Mouse (Mus musculus) layer of hippocampus, adult 2 months (tissue): Measurements from ENCODE around the gene Gjc1. TPM values are rescaled to one million over a fixed set of nuclear protein-coding genes. Genes with fewer than 3 reads are reported as not detected.

ENCODE experiments used
- DNase-seq, 2 experiments: peaks; one replicate each; pipeline ENCODE4 v3.0.0; 2022; ENCODE audit warnings: low spot score in 2 of 2
- H3K27ac ChIP-seq: fragments of 200-600 bp; 2 replicates; pipeline ENCODE4 v1.8.1; 2022
- H3K4me3 ChIP-seq: fragments of 200-600 bp; 2 replicates; pipeline ENCODE4 v1.8.1; 2022; ENCODE audit warnings: mild to moderate bottlenecking
- CTCF ChIP-seq: fragments of 200-600 bp; conservative IDR thresholded peaks from 2 replicates; pipeline ENCODE4 v1.8.1; 2022; ENCODE audit warnings: antibody characterized with exemption, mild to moderate bottlenecking, moderate library complexity
- total RNA-seq, 2 experiments: library from RNA; stranded (reverse); gene quantifications; 2 replicates each; pipeline ENCODE4 v1.2.3; 2021

Gene Gjc1
- total RNA-seq, 2 experiments from 2014 or later: 4.7 TPM

GRCm38 (mm10) chr11:102834219-102834618, 14.7 kb upstream of the Gjc1 start:
- no peak for DNase-seq
- no peak for TF ChIP-seq CTCF
- Histone ChIP-seq H3K4me3 (no peak overlapping the region), H3K27ac (no peak overlapping the region)

GRCm38 (mm10) chr11:102832700-102833297, 13.3 kb upstream of the Gjc1 start:
- no peak for DNase-seq
- no peak overlapping the region for H3K27ac ChIP-seq
- no peak overlapping the region for H3K4me3 ChIP-seq
- no peak for TF ChIP-seq CTCF

- H3K4me3 ChIP-seq: no peak overlapping the region
- no peak for DNase-seq
- no peak for TF ChIP-seq CTCF
- no peak overlapping the region for H3K27ac ChIP-seq
Observed at GRCm38 (mm10) chr11:102830276-102830675, 10.8 kb upstream of the Gjc1 start.

GRCm38 (mm10) chr11:102827097-102827496, 7.6 kb upstream of the Gjc1 start:
- no peak for DNase-seq
- Histone ChIP-seq H3K4me3 (no peak overlapping the region), H3K27ac (no peak overlapping the region)
- TF ChIP-seq CTCF: no peak

DNA sequence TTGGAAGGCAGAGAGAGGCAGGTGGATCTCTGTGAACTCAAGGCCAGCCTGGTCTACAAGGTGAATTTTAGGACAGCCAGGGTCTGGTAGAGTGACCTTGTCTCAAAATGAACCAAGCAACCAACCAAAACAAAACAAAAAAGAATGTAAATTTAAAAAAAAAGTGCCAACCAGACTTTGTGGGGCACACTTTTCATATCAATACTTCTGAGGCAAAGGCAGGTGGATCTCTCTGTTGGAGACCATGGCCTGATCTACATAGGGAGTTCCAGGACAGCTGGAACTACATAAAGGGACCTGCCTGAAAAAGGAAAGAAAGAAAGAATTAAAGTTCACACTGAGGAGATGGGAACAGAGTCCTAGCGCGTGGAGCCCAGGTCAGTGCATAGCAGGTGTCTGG, 7.0 kb upstream of the Gjc1 start:
- Histone ChIP-seq H3K4me3 (no peak overlapping the region), H3K27ac (no peak overlapping the region)
- no peak for TF ChIP-seq CTCF
- no peak for DNase-seq

DNA sequence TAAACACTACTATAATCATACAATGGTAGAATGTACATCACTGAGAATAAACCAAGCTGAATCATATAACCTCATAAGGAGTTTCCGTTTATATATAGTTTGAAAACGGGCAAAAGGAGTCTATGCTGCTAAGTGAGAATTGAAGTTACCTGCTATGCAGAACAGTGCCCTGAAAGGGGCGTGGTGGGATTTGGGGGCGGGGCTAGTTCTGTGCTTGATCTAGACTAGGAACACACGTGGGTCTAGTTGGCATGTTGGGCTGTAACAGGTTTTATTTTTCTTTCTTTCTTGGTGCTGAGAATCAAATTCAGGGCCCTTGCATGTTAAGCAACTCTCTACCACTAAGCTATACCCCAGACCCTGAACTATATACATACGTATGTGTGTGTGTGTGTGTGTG, 1.7 kb upstream of the Gjc1 start:
- Histone ChIP-seq H3K27ac (no peak overlapping the region), H3K4me3 (no peak overlapping the region)
- no peak for DNase-seq
- TF ChIP-seq CTCF: no peak

DNA sequence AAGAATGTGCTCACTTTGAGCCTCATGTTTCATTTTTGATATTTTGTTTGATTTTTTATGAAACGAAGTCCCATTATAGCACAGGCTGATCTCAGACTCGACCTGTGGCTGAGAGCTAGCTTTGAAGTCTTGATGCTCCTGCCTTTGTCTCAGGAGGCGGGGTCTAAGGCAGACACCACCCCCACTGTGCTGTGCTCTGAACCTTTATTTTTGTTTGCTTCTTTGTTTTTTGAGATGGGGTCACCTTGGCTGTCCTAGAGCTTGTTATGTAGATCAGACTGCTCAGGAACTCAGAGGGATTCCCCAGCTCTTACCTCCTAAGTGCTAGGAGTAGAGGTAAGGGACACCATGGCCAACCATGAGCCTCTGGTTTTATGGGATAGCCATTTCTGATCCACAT, 932 bp upstream of the Gjc1 start:
- Histone ChIP-seq H3K4me3 (no peak overlapping the region), H3K27ac (no peak overlapping the region)
- TF ChIP-seq CTCF: no peak
- no peak for DNase-seq

GRCm38 (mm10) chr11:102819783-102820385, 384 bp upstream of the Gjc1 start:
- peak overlapping the region; percentile 55; the same call in 1 of the 2 replicates for H3K27ac ChIP-seq
- DNase-seq: no peak
- TF ChIP-seq CTCF: no peak
- H3K4me3 ChIP-seq: peak overlapping the region; percentile 63

DNA sequence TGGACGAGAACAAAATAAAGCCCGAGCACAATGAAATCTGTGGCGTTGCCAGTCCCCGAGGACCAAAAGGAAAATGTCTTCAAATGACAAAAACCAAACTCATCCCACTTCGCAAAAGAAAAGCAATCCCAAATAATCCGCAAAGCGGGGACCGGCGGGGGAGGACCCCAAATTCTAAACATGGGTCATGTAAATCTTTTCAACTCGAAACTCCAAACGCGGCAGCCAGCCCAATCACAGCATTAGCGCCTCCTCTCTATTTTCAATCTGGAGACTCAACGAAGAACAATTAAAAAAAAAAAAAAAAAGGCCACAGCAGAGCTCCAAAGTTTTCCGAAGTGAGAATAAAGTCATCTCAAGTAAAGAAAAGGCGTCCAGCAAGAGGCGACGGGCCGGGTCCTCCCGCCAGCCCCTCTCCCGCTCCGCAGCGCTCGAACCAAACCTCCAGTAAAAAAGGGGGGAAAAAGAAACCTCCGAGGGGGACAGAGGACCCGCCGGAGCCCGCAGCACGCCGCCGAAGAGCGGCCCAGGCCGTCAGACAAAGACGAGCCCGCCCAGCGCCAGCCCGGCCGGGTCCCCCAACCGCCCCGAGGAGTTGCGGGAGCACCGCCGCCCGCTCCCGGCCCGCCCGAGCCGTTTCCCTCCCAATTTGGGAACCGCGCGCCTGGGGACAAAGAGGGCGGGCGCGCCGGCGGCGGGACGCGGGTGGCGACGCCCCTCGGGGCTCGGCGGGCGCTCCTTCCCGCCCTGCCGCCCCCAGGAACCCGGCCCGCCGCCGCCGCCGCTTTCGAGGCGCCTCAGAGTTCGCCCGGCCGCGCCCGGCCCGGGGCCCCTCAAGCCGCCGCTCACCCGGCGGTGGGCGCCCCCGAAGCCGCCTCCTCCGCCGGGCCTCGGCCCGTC, 1.1 kb downstream of the Gjc1 start:
- no peak for TF ChIP-seq CTCF
- DNase-seq: no peak
- Histone ChIP-seq H3K4me3 (peak overlapping the region; percentile 63), H3K27ac (peak overlapping the region; percentile 68)

DNA sequence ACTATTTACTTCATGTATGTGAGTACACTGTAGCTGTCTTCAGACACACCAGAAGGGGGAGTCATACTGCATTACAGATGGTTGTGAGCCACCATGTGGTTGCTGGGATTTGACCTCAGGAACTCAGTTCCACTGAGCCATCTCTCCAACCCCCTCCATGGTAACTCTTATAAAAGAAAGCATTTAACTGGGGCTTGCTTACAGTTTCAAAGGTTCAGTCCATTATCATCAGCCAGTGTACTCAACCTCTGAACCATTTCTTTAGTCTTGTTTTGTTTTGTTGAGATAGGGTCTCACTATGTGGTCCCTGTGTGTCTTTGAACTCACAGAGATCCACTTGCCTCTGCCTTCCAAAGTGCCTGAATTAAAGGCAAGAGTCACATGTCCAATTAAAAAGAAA, 4.6 kb downstream of the Gjc1 start:
- no peak; the same call in 1 of the 2 replicates for TF ChIP-seq CTCF
- Histone ChIP-seq H3K27ac (no peak overlapping the region), H3K4me3 (no peak overlapping the region)
- no peak for DNase-seq

DNA sequence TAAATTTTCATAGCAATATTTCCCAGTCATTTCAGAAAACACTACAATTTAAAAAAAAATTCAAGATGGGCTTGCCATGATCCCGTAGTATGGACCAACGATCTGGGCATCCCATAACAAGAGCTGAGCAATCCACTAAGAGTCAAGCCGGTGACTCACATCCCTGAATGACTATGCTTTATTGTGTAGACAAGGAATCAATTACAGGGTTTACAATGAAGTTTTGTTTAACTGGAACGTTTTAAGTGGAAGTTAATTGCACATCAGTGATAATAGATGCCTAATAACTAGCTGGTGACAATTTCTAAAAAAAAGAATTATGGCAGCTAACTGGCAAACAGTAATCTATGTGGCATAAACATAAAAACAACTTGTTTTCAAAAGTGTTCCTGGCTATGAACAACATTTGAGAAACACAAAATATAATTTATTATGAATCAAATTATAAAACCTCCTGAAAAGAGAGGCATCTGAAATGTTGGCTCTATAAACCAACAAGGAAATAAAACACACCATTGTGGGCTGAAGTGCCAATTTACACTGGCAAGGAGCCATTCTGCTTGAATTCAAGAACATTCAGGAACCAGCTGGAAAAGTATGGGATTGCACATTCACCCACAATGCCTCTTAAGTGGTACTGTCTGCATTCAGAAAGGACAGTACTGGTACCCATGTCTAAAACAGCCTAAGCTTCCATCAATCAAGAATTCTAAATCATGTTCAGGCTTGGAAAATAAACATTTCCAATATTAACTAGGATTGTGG, 8.6 kb downstream of the Gjc1 start:
- DNase-seq: peak; percentile 35 to 36
- no peak for TF ChIP-seq CTCF
- no peak overlapping the region for H3K27ac ChIP-seq
- no peak overlapping the region for H3K4me3 ChIP-seq

DNA sequence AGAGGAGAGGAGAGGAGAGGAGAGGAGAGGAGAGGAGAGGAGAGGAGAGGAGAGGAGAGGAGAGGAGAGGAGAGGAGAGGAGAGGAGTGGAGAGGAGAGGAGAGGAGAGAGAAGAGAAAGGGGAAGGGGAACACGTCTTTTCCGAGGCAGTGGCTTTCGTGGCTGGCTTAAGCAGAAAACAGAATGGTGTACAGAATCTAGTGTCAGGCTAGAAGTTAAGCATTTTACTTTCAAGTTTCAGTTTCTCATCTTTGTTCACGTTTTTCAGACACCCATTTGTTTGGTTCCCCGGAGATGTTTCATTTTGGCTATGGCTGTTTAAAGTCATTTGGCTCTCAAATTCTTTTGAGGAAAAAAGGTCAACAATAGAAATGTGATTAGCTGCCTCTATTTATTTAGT, 11.3 kb downstream of the Gjc1 start:
- no peak for DNase-seq
- Histone ChIP-seq H3K27ac (no peak overlapping the region), H3K4me3 (no peak overlapping the region)
- no peak for TF ChIP-seq CTCF

GRCm38 (mm10) chr11:102803453-102803852, 16.0 kb downstream of the Gjc1 start:
- H3K27ac ChIP-seq: no peak overlapping the region
- TF ChIP-seq CTCF: no peak
- no peak for DNase-seq
- H3K4me3 ChIP-seq: no peak overlapping the region
